Mouse (Mus musculus) lung, postnatal 36 days (tissue): ENCODE data around the gene Trpv3.
"Not testable (repeated sequence)": the region's sequence is repeated elsewhere in the genome, so short reads cannot be mapped to it uniquely, and the experiment has no call there.

ENCODE experiments used
- DNase-seq: peaks from one replicate; pipeline ENCODE4 v3.0.0; 2022; ENCODE audit warnings: mixed read lengths

The Trpv3 gene

DNA sequence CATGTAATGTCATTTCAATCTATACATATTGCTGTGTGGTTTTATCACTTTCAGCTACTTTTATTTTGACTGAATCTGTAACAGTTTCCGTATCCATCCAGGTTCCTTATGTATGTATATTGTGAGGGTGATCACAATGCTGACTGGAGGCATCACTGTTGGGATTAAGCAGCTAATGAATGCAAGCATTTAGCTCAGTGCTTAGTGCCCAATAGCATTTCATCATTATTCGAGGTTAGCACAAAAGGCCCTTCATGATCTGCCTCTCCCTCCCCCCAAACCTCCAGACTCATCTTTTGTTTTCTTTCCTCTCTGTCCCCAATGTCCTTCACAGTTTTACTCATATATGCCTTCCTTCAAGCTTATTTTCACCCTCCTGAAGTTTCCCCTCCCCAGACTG, 35.9 kb downstream of the Trpv3 start:
- no peak for DNase-seq

DNA sequence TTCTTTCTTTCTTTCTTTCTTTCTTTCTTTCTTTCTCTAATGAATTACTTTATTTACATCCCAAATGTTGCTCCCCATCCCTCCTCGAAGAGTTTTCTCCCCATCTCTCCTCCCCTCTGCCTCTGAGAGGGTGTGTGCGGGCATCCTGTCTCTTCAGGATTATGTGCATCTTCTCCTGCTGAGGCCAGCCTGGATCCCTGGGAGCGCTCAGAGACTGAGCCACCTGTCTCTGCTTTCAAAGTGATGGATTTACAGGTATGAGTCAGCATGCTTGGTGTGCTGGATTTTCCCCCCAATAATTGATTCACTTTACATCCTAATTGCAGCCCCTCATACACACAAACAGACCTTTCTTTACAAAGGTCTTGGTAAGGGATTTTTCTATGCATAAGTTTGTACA, 48.8 kb downstream of the Trpv3 start:
- DNase-seq, result no peak

DNA sequence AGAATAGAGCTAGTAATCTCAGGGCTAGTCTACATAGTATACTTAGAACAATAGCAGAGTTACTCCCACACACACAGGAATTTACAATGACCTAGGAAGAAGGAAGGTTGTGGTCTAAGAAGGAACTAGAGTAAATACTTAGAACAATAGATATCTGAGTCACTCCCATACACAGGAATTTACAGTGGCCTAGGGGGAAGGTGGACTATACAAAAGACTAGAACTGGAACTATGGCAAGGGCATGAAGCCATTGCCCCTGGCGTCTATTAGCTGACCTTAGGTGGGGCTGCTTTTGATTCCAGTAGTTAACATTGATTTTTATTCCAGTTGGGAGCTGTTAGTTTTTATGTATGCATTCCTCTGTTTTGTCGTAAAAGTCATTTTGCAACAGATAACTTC, 51.4 kb downstream of the Trpv3 start:
- DNase-seq, result not testable (repeated sequence)

DNA sequence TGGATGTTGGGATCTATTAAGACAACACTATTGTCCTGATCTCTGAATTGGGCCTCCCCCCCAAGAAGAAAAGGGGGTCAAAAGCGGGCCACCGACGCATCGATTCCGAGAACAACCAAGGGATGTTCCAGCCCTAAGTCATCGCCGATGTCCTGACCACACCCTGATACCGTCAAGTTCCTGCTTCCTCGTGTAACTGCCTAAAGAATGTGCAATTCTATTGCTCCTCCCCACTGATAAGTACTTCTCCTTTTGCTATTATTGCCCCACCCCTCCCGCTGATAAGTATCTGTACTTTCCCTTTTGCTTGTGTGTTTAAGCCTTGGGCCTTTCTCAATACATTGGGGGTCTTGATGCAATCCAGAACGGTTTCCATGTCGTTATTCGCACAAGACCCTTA, 53.9 kb downstream of the Trpv3 start:
- DNase-seq, result not testable (repeated sequence)

DNA sequence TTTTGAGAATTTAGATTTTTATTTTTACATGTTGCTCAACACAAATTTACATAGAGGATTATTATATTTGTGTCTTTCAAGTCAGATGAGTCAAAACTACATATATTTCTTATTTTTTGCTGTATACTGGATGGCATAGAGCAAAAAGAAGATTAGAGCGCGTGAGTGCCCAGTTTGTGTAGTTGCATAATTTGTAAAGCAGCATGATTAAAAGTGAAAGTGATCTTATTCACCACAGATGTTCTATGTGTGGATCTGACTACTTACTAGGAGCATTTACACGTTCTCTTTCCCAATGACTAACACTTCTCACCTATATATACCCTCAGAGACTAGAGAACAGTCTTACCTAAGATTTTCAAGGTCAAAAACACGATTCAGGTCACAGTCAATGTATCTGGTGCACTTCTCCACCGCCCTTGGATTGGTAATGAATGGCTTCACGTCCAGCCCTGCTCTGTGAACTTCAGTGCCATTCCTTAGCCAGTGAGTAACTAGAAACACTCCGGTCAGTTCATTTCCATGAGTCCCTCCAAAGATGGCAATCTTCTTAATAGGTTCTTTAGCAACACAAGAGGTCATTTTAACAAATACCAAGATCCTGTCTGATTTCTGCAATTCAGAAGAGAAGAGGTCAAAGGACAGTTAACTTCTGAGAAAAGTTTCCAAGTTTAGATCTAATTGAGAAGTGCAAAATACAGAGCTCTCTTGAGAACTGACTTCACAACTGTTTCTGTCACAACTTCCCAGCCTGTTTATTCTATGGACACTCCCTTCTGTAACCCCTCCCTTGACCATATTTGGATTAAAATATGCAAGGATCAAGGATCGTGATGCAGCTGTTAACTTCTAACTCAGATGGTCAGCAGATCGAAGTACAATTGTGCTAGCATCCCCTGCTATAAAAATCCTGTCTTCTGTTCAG, 57.0 kb downstream of the Trpv3 start:
- peak; percentile 18 for DNase-seq

DNA sequence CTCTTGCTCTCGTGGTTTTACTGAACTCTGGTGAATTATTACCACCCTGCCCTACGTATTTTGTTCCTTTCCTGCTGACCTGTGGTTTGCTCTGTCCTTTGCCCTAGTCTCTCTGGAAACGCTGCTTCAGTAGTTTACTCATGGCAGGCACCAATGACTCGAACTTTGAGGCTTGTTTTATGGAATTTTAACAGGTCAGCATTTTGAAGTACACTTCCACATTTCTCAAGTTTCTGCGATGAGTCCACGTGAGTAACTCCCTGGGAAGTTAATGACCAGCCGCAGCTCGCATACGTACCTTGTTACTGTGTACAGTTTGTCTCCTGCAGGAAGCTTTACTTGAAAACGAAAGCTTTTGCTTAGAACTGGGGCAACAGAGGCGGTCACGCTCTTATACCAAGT, 59.3 kb downstream of the Trpv3 start:
- DNase-seq, result peak; percentile 41

DNA sequence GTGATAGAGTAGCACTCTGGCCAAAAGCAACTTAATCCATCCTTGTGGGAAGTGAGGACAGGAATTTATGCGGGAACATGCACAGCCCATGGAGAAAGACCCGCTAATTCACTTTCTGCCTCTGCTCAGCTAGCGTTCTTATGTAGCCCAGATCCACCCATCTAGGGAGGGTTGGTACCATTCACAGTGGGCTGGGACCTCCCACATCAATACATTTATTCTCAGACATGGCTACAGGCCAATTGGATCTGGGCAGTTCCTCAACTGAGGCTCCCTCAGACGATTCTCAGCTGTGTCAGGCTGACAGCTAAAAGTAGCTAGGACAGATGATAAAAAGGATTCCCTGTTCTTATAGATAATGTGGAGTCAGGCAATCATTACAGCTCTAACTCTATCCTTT, 60.2 kb downstream of the Trpv3 start:
- no peak for DNase-seq

DNA sequence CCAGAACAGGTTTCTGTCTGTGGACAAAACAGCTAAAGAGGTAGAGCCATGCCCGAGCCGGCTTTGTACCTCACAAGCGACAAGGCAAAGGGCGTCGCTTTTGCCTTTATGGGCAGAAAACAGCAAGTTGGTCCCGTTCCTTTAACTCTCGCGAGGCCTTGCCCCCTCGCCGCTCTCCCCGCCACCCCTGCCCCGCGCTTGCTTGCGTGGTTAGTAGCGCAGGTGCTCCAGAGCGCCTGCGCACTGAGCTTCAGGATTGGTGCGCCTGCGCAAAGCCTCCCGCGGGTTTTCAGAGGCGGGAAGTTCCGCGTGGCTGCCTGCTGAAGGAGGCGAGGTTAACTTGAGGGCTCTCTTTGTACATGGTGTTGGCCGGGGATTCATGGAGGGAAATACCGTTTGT, 62.3 kb downstream of the Trpv3 start, which contains the start of the genes Aspa, Gm49340 and Spata22:
Gene Aspa (minus strand): TSS at position 155 of the 400 bp plus-strand sequence.
Gene Gm49340 (plus strand): TSS at position 300 of the 400 bp plus-strand sequence.
Gene Spata22 (plus strand): TSS at position 300 of the 400 bp plus-strand sequence.
- DNase-seq, result no peak

DNA sequence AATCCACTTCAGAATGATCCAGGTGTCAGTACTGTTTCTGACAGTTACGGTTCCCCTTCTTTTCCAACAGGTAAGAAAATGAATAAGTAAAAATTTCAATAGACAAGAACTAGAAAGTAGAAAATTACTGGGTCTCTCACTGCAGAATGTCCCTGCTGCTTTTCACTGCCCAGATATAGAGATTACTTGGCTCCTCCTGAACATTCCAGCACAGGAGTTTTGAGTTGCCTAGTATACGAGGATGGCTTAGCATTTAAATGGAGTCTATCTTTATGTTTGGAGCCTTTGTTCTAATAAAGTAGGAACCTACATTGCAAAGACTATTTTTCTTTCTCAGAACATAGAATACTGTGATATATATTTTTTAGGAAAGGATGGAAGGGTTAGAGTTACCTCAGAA, 66.2 kb downstream of the Trpv3 start:
- no peak for DNase-seq

DNA sequence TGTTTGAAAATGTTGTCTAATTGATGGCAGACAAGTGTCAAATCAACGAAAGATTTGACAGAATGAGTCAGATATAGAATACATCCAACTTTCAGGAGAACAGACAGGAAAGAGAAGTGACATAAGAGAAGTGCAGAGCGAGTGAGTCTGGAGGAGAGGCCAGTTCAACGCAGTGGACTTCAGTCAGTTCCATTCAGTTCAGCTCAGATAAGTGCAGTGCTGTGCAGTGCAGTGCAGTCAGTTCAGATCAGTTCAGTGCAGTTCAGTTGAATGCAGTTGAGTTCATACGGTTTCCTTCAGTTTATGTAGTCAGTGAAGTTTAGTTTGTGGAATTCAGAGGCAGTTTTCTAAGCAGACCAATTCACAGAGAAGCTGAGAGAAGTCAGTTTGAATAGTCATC, 69.7 kb downstream of the Trpv3 start:
- no peak for DNase-seq
